Mouse (Mus musculus) hindbrain, embryonic 10.5 days (tissue): ENCODE measurements around the gene Bcl2l1. TPM values are rescaled to one million over a fixed set of nuclear protein-coding genes. Genes with fewer than 3 reads are reported as not detected.

Source experiments
- DNase-seq: peaks from one replicate; pipeline ENCODE4 v3.0.0-alpha.2; 2017; ENCODE audit warnings: low spot score
- H3K27ac ChIP-seq: fragments of 300-500 bp; sonication (generic); 2 replicates; pipeline ENCODE4 v1.5.1; 2016; ENCODE audit warnings: mild to moderate bottlenecking, moderate library complexity
- H3K27me3 ChIP-seq: fragments of 300-500 bp; sonication (generic); 2 replicates; pipeline ENCODE4 v1.6.1; 2016; ENCODE audit warnings: mild to moderate bottlenecking; ENCODE audit not compliant: poor library complexity, insufficient read depth, severe bottlenecking
- H3K36me3 ChIP-seq: fragments of 300-500 bp; sonication (generic); 2 replicates; pipeline ENCODE4 v1.6.1; 2016; ENCODE audit warnings: mild to moderate bottlenecking, moderate library complexity
- H3K4me1 ChIP-seq: fragments of 300-500 bp; sonication (generic); replicated peaks from 2 replicates; pipeline ENCODE4 v1.6.1; 2016; ENCODE audit warnings: mild to moderate bottlenecking
- H3K4me3 ChIP-seq: fragments of 300-500 bp; sonication (generic); 2 replicates; pipeline ENCODE4 v1.5.1; 2016; ENCODE audit warnings: mild to moderate bottlenecking, moderate library complexity
- H3K9me3 ChIP-seq: fragments of 300-500 bp; sonication (generic); 2 replicates; pipeline ENCODE4 v1.6.1; 2016; ENCODE audit warnings: mild to moderate bottlenecking, moderate library complexity
- WGBS: fragments of 180-500 bp; shearing (Covaris S2); methylation state at CpG from one replicate; pipeline ENCODE4 v1.1.7; 2016; 5-methylcytosine and 5-hydroxymethylcytosine counted together
- polyA plus RNA-seq: library from polyadenylated mRNA; unstranded; fragments of >200 nt; fragmentation: Nextera tagmentation; extraction: Ambion mirVana; gene quantifications from 2 replicates; pipeline ENCODE4 v1.2.1, GENCODE M21; 2016

Bcl2l1 gene
- 110 and 128 TPM in 2 replicates for polyA plus RNA-seq

- Histone ChIP-seq H3K4me1 (peaks cover 43% of the 10 kb centered on the region), H3K27ac (peak within 1 kb of the TSS; percentile 100), H3K9me3 (no peaks in the 10 kb centered on the region), H3K27me3 (no peaks in the 10 kb centered on the region), H3K4me3 (peak within 1 kb of the TSS; percentile 75), H3K36me3 (peaks cover 23% of the 10 kb centered on the region; the same call in 1 of the 2 replicates)
- DNase-seq: peak; percentile 99
- under 1% methylated on average over 74 of the region's 74 CpGs for WGBS
Measured at GRCm38 (mm10) chr2:152831019-152831878, at the start of gene Bcl2l1. Bcl2l1 (minus strand) TSS chr2:152831728.

- Histone ChIP-seq H3K27ac (no peak overlapping the region), H3K4me3 (no peak overlapping the region), H3K9me3 (no peaks in the 10 kb centered on the region), H3K27me3 (no peaks in the 10 kb centered on the region), H3K4me1 (no peaks in the 10 kb centered on the region), H3K36me3 (peaks cover 97% of the 10 kb centered on the region)
- WGBS: 95% methylated on average over 13 of the region's 13 CpGs
- no peak for DNase-seq
Measured at GRCm38 (mm10) chr2:152880898-152881297, 49.4 kb upstream of the Bcl2l1 start.

GRCm38 (mm10) chr2:152878239-152878638, 46.7 kb upstream of the Bcl2l1 start:
- peaks cover 97% of the 10 kb centered on the region for H3K36me3 ChIP-seq
- no peaks in the 10 kb centered on the region for H3K27me3 ChIP-seq
- no peaks in the 10 kb centered on the region for H3K9me3 ChIP-seq
- no peaks in the 10 kb centered on the region for H3K4me1 ChIP-seq
- H3K27ac ChIP-seq: no peak overlapping the region
- 94% methylated on average over 3 of the region's 3 CpGs for WGBS
- no peak for DNase-seq
- no peak overlapping the region for H3K4me3 ChIP-seq

- Histone ChIP-seq H3K27me3 (no peaks in the 10 kb centered on the region), H3K9me3 (no peaks in the 10 kb centered on the region), H3K36me3 (peaks cover 99% of the 10 kb centered on the region), H3K27ac (no peak overlapping the region), H3K4me3 (no peak overlapping the region), H3K4me1 (no peaks in the 10 kb centered on the region)
- 95% methylated on average over 6 of the region's 6 CpGs for WGBS
- DNase-seq: no peak
Measured at GRCm38 (mm10) chr2:152863346-152863745, 31.8 kb upstream of the Bcl2l1 start.

- no peak for DNase-seq
- Histone ChIP-seq H3K27ac (no peak overlapping the region), H3K36me3 (peaks cover 99% of the 10 kb centered on the region), H3K27me3 (no peaks in the 10 kb centered on the region), H3K4me1 (no peaks in the 10 kb centered on the region), H3K4me3 (no peak overlapping the region), H3K9me3 (no peaks in the 10 kb centered on the region)
- 79% methylated on average over 3 of the region's 3 CpGs for WGBS
Measured at GRCm38 (mm10) chr2:152862638-152863037, 31.1 kb upstream of the Bcl2l1 start.

- Histone ChIP-seq H3K4me3 (no peak overlapping the region), H3K27me3 (no peaks in the 10 kb centered on the region), H3K4me1 (no peaks in the 10 kb centered on the region), H3K9me3 (no peaks in the 10 kb centered on the region), H3K27ac (no peak overlapping the region), H3K36me3 (peaks cover 99% of the 10 kb centered on the region)
- no peak for DNase-seq
- 93% methylated on average over 1 of the region's 1 CpGs for WGBS
Measured at GRCm38 (mm10) chr2:152861891-152862290, 30.4 kb upstream of the Bcl2l1 start.

- no peak overlapping the region for H3K4me3 ChIP-seq
- no peaks in the 10 kb centered on the region for H3K27me3 ChIP-seq
- no peaks in the 10 kb centered on the region for H3K4me1 ChIP-seq
- WGBS: 87% methylated on average over 3 of the region's 3 CpGs
- H3K36me3 ChIP-seq: peaks cover 99% of the 10 kb centered on the region
- no peaks in the 10 kb centered on the region for H3K9me3 ChIP-seq
- no peak overlapping the region for H3K27ac ChIP-seq
- DNase-seq: no peak
Measured at GRCm38 (mm10) chr2:152859501-152859900, 28.0 kb upstream of the Bcl2l1 start.

- Histone ChIP-seq H3K4me1 (peaks cover 33% of the 10 kb centered on the region), H3K36me3 (peaks cover 45% of the 10 kb centered on the region), H3K4me3 (peak overlapping the region; percentile 95), H3K27ac (peak overlapping the region; percentile 95), H3K9me3 (no peaks in the 10 kb centered on the region), H3K27me3 (no peaks in the 10 kb centered on the region)
- DNase-seq: no peak
- WGBS: 15% methylated on average over 2 of the region's 2 CpGs
Measured at GRCm38 (mm10) chr2:152848466-152848865, 16.9 kb upstream of the Bcl2l1 start.

- DNase-seq: peak; percentile 99
- peaks cover 39% of the 10 kb centered on the region for H3K36me3 ChIP-seq
- H3K4me1 ChIP-seq: peaks cover 33% of the 10 kb centered on the region
- peak within 1 kb of the TSS; percentile 95 for H3K27ac ChIP-seq
- peak within 1 kb of the TSS; percentile 95 for H3K4me3 ChIP-seq
- under 1% methylated on average over 34 of the region's 34 CpGs for WGBS
- no peaks in the 10 kb centered on the region for H3K27me3 ChIP-seq
- no peaks in the 10 kb centered on the region for H3K9me3 ChIP-seq
Measured at GRCm38 (mm10) chr2:152847815-152848302, 16.3 kb upstream of the Bcl2l1 start, which contains the start of gene Tpx2. Tpx2 (plus strand) TSS chr2:152847964.

- peaks cover 33% of the 10 kb centered on the region for H3K36me3 ChIP-seq
- H3K27ac ChIP-seq: peak overlapping the region; percentile 95
- peak overlapping the region; percentile 95 for H3K4me3 ChIP-seq
- DNase-seq: no peak
- no peaks in the 10 kb centered on the region for H3K9me3 ChIP-seq
- peaks cover 33% of the 10 kb centered on the region for H3K4me1 ChIP-seq
- no peaks in the 10 kb centered on the region for H3K27me3 ChIP-seq
- WGBS: 19% methylated on average over 3 of the region's 3 CpGs
Measured at GRCm38 (mm10) chr2:152847057-152847814, 15.7 kb upstream of the Bcl2l1 start.

GRCm38 (mm10) chr2:152842741-152843140, 11.2 kb upstream of the Bcl2l1 start:
- Histone ChIP-seq H3K9me3 (no peaks in the 10 kb centered on the region), H3K27me3 (no peaks in the 10 kb centered on the region), H3K4me3 (no peak overlapping the region), H3K27ac (no peak overlapping the region), H3K4me1 (0 out of 2 replicates have a peak, but pooled peaks cover 4% of the 10 kb centered on the region), H3K36me3 (no peaks in the 10 kb centered on the region)
- no peak for DNase-seq
- 73% methylated on average over 3 of the region's 3 CpGs for WGBS

GRCm38 (mm10) chr2:152839256-152839655, 7.7 kb upstream of the Bcl2l1 start:
- Histone ChIP-seq H3K4me3 (no peak overlapping the region), H3K36me3 (no peaks in the 10 kb centered on the region), H3K9me3 (no peaks in the 10 kb centered on the region), H3K4me1 (no peaks in the 10 kb centered on the region), H3K27me3 (no peaks in the 10 kb centered on the region), H3K27ac (no peak overlapping the region)
- DNase-seq: no peak
- 76% methylated on average over 2 of the region's 2 CpGs for WGBS
